Mouse (Mus musculus) hindbrain, embryonic 15.5 days (tissue): ENCODE data around the gene Sv2b. TPM values are rescaled to one million over a fixed set of nuclear protein-coding genes. Genes with fewer than 3 reads are reported as not detected.

Experiments used
- ATAC-seq: fragments of 200-750 bp; cut with Nextera tagmentation; 2 replicates; pipeline ENCODE4 v1.8.0; 2017; ENCODE audit warnings: low read depth, moderate number of reproducible peaks, moderate TSS enrichment; ENCODE audit not compliant: low FRiP score
- H3K27ac ChIP-seq: fragments of 300-500 bp; sonication (generic); replicated peaks from 2 replicates; pipeline ENCODE4 v1.5.1; 2015; ENCODE audit warnings: mild to moderate bottlenecking, inconsistent platforms
- H3K27me3 ChIP-seq: fragments of 300-500 bp; sonication (generic); 2 replicates; pipeline ENCODE4 v1.6.1; 2015; ENCODE audit warnings: control low read depth, inconsistent platforms
- H3K36me3 ChIP-seq: fragments of 300-500 bp; sonication (generic); 2 replicates; pipeline ENCODE4 v1.6.1; 2015; ENCODE audit warnings: control low read depth, inconsistent platforms
- H3K4me1 ChIP-seq: fragments of 300-500 bp; sonication (generic); replicated peaks from 2 replicates; pipeline ENCODE4 v1.6.1; 2015; ENCODE audit warnings: control low read depth, inconsistent platforms
- H3K4me2 ChIP-seq: fragments of 300-500 bp; sonication (generic); 2 replicates; pipeline ENCODE4 v1.6.1; 2015; ENCODE audit warnings: moderate library complexity, mild to moderate bottlenecking, inconsistent platforms
- H3K4me3 ChIP-seq: fragments of 300-500 bp; sonication (generic); 2 replicates; pipeline ENCODE4 v1.5.1; 2015; ENCODE audit warnings: mild to moderate bottlenecking, inconsistent platforms
- H3K9ac ChIP-seq: fragments of 300-500 bp; sonication (generic); 2 replicates; pipeline ENCODE4 v1.6.1; 2015; ENCODE audit warnings: inconsistent platforms
- H3K9me3 ChIP-seq: fragments of 300-500 bp; sonication (generic); 2 replicates; pipeline ENCODE4 v1.6.1; 2016; ENCODE audit warnings: control low read depth, inconsistent platforms
- WGBS: fragments of 180-500 bp; shearing (Covaris S2); methylation state at CpG from one replicate; pipeline ENCODE4 v1.1.7; 2015; 5-methylcytosine and 5-hydroxymethylcytosine counted together
- polyA plus RNA-seq: library from polyadenylated mRNA; unstranded; fragments of >200 nt; fragmentation: Nextera tagmentation; extraction: Ambion mirVana; gene quantifications from 2 replicates; pipeline ENCODE4 v1.2.1, GENCODE M21; 2015

The Sv2b gene
- polyA plus RNA-seq, 1 experiment from 2014 or later, result 18.6 TPM

DNA sequence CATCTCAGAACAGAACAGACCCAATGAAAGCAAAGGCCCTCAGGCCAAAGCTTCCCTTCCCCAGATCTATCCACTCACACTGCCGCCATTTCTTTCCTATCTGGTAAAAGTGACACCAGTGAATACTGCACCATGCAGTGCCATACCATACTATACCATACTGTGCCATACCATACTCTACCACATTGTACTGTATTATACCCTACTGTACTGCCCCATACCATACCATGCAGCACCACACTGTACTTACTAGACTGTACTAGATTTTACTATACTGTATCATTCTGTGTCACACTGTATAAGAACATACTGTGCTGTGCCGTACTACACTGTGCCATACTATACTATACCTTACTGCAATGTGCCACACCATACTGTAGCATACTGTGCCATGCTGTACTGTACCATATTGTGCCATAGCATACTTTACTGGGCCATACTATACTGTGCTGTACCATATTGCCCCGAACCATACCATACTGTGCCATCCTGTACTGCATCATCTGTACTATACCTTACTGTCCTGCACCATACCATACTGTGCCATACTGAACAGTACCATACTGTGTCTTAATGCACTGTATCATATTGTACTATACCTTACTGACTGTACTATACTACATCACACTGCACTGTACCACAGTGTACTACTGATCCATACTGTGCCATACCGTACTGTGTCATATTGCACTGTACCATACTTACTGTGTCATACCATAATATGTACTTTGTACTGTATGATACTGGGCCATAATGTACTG is 114.7 kb downstream of the Sv2b start:
- H3K9me3 ChIP-seq, result no peaks in the 10 kb centered on the region
- H3K36me3 ChIP-seq, result no peaks in the 10 kb centered on the region
- ATAC-seq, result 0 out of 2 replicates have a peak, but pooled peaks have one; percentile 38
- no peaks in the 10 kb centered on the region for H3K27me3 ChIP-seq
- no peak overlapping the region for H3K27ac ChIP-seq
- 96% methylated on average over 4 of the region's 4 CpGs for WGBS
- no peak overlapping the region for H3K9ac ChIP-seq
- H3K4me1 ChIP-seq, result no peaks in the 10 kb centered on the region
- H3K4me2 ChIP-seq, result no peak overlapping the region
- H3K4me3 ChIP-seq, result no peak overlapping the region

DNA sequence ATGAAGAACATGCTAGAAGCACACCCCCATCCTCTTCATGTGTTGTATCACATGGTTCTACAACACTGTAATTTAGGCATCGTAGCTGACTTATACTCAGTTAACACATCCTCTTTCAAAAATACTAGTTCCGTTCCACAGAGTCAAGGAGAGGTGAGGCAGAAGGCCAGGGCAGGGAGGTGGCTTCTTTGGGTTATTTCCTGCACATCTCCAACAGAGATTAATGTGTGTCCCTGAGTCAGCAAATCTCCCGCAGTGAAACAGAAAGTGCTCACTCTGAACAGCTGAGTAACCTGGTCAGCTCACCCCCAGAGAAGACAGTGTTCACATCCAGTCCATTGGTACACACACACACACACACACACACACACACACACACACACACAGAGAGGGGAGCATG is 118.9 kb downstream of the Sv2b start:
- no peaks in the 10 kb centered on the region for H3K9me3 ChIP-seq
- 78% methylated on average over 3 of the region's 3 CpGs for WGBS
- H3K4me1 ChIP-seq, result no peaks in the 10 kb centered on the region
- H3K36me3 ChIP-seq, result no peaks in the 10 kb centered on the region
- no peaks in the 10 kb centered on the region for H3K27me3 ChIP-seq
- no peak overlapping the region for H3K27ac ChIP-seq
- ATAC-seq, result no peak
- no peak overlapping the region for H3K4me2 ChIP-seq
- H3K9ac ChIP-seq, result no peak overlapping the region
- no peak overlapping the region for H3K4me3 ChIP-seq

DNA sequence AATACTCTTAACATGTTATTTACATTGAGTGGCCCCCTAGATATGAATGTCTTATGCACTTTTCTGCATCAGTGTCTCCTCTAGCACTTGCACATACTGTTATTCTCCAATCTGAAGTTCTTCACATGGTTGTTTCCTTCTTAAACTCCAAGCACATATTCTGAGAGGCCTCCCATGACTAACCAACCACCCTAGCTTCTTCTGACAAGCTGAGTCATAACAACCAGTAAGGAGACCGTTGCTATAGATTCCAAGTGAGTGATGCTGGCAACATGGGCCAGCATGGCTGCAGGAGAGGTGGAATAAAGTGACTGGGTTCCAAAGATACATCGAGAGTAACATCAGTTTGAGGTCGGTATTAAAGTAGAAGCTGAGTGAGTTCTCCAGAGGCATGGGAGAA is 134.0 kb downstream of the Sv2b start:
- H3K36me3 ChIP-seq, result no peaks in the 10 kb centered on the region
- H3K27me3 ChIP-seq, result no peaks in the 10 kb centered on the region
- H3K4me1 ChIP-seq, result no peaks in the 10 kb centered on the region
- no peak overlapping the region for H3K4me2 ChIP-seq
- WGBS, result 88% methylated on average over 3 of the region's 3 CpGs
- no peak overlapping the region for H3K4me3 ChIP-seq
- no peak overlapping the region for H3K27ac ChIP-seq
- ATAC-seq, result no peak
- no peak overlapping the region for H3K9ac ChIP-seq
- H3K9me3 ChIP-seq, result no peaks in the 10 kb centered on the region

DNA sequence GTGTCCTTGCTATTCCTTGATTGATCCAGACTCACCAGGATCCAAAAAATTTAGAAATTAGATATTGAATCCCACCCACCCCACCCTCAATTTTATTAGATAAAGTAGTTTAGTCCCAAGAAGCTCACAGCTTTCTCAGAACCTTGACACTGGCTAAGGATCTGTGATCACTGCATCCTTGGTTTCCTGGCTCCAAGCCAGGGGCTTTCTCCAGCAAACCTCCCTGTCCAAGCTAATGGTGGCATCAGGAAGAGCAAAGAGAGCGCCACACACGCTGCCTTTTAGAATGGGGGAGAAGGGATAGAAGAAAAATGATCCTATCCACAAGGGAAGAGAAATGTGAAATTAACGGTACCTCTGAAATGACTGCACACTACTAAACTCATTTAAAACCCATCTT is 141.6 kb downstream of the Sv2b start:
- Histone ChIP-seq H3K9ac (no peak overlapping the region), H3K36me3 (no peaks in the 10 kb centered on the region), H3K4me2 (no peak overlapping the region), H3K9me3 (no peaks in the 10 kb centered on the region), H3K4me3 (no peak overlapping the region), H3K27ac (no peak overlapping the region), H3K4me1 (no peaks in the 10 kb centered on the region), H3K27me3 (no peaks in the 10 kb centered on the region)
- no peak for ATAC-seq
- 57% methylated on average over 3 of the region's 3 CpGs for WGBS

DNA sequence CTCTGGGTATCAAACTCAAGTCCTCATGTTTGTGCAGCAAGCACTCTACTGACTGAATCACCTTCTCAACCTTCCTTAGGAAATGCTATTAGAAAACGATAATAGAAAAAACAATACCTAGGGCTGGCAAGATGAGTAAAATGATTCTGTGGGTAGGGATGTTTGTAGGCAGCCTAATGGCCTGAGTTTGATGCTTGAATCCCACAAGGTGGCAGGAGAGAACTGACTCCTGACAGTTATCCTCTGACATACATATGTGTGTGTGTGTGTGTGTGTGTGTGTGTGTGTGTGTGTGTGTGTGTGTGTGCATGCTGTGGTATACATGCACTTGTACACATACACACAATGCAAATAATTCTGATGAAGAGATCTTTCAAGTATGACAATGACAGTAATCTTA is 161.9 kb downstream of the Sv2b start:
- Histone ChIP-seq H3K4me1 (peaks cover 3% of the 10 kb centered on the region), H3K4me3 (no peak overlapping the region), H3K27ac (no peak overlapping the region), H3K9ac (no peak overlapping the region), H3K36me3 (no peaks in the 10 kb centered on the region), H3K27me3 (no peaks in the 10 kb centered on the region), H3K9me3 (no peaks in the 10 kb centered on the region), H3K4me2 (no peak overlapping the region)
- no peak for ATAC-seq
- 86% methylated on average over 1 of the region's 1 CpGs for WGBS

DNA sequence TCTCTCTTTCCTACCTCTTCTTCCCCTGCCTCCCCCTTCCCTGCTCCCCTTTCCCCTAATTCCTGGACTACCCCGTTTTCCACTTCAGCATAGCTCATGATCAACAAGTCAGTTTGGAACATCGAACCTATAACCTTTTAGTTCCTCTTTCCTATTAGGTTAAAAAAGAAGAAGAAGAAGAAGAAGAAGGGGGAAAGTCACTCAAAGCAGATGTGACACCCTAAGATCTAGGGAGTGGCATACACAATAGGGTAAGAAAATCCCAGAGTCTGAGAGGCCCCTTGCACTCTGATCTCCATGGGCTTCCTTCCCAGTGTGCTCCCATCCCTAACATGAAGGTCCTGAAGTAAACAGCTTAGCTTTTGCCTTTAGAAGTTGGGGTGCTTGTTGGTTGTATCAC is 166.3 kb downstream of the Sv2b start:
- H3K27ac ChIP-seq, result no peak overlapping the region
- peaks cover 8% of the 10 kb centered on the region for H3K4me1 ChIP-seq
- H3K36me3 ChIP-seq, result no peaks in the 10 kb centered on the region
- H3K9ac ChIP-seq, result no peak overlapping the region
- ATAC-seq, result no peak
- no peak overlapping the region for H3K4me3 ChIP-seq
- no peak overlapping the region for H3K4me2 ChIP-seq
- H3K9me3 ChIP-seq, result no peaks in the 10 kb centered on the region
- H3K27me3 ChIP-seq, result peaks cover 10% of the 10 kb centered on the region; the same call in 1 of the 2 replicates
- 48% methylated on average over 2 of the region's 2 CpGs for WGBS

DNA sequence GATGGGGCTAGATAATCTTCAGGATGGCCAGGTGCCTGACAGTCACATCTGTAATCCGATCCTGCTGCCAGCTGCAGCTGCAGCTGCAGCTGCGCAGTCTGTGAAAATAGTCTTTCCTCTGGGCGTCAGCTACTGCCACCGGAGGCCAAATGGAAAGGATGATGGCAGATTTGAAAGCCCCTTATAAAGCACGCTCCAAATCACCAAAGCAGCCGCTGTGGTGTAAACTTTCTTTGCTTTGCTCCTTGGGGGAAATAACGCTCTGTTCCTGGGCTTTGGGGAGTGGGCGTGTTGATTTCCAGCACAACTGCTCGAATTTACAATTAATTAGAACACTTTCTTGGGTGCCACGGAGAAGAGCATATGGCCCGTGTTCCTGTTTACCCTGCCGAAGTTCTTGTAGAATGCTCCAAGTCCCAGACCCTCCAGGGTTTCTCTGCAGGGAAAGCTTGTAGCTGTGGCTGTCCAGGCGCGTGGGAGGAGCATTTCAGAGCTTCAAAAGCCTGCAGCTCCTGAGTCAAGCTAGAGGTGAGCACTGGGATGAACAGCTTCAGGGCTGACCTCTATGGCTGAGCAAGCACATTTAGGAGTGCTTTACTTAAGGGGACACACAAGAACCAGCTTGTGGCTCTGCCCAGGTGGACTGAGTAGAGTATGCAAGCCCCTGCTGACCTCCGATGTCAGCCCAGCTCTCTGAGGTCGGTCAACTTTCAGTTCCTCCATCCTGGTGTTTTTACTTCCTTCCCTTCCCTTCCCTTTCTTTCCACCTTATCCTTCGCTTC is 167.0 kb downstream of the Sv2b start:
- Histone ChIP-seq H3K4me1 (peaks cover 8% of the 10 kb centered on the region), H3K9me3 (no peaks in the 10 kb centered on the region), H3K4me3 (peak overlapping the region; percentile 30), H3K4me2 (peak overlapping the region; percentile 57), H3K27ac (no peak overlapping the region), H3K27me3 (peaks cover 10% of the 10 kb centered on the region; the same call in 1 of the 2 replicates), H3K9ac (peak overlapping the region; percentile 7; the same call in 1 of the 2 replicates), H3K36me3 (no peaks in the 10 kb centered on the region)
- 10% methylated on average over 17 of the region's 17 CpGs for WGBS
- ATAC-seq, result no peak; the same call in 1 of the 2 replicates

DNA sequence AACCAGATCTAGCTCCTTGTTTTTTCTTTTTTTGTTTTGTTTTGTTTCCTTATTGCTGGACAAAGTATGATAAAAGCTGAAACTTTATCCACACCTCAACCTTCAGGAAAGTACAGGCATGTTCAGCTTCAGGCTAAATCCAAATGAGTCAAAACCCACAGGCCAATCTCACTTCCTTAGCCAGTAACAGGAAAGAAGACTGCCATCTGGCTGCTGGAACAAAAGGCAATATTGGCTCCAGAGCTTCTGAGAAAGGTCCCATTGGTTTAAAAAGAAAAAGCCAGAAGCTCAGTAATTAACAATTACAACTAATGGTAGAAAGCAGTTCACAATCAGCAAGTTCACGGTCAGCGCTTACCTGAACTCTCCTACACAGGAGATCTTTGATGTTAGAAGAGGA is 169.8 kb downstream of the Sv2b start:
- H3K4me1 ChIP-seq, result peaks cover 8% of the 10 kb centered on the region
- no peak overlapping the region for H3K9ac ChIP-seq
- no peak for ATAC-seq
- no peaks in the 10 kb centered on the region for H3K9me3 ChIP-seq
- 92% methylated on average over 2 of the region's 2 CpGs for WGBS
- no peak overlapping the region for H3K27ac ChIP-seq
- H3K4me2 ChIP-seq, result no peak overlapping the region
- peaks cover 10% of the 10 kb centered on the region; the same call in 1 of the 2 replicates for H3K27me3 ChIP-seq
- H3K36me3 ChIP-seq, result no peaks in the 10 kb centered on the region
- H3K4me3 ChIP-seq, result no peak overlapping the region

DNA sequence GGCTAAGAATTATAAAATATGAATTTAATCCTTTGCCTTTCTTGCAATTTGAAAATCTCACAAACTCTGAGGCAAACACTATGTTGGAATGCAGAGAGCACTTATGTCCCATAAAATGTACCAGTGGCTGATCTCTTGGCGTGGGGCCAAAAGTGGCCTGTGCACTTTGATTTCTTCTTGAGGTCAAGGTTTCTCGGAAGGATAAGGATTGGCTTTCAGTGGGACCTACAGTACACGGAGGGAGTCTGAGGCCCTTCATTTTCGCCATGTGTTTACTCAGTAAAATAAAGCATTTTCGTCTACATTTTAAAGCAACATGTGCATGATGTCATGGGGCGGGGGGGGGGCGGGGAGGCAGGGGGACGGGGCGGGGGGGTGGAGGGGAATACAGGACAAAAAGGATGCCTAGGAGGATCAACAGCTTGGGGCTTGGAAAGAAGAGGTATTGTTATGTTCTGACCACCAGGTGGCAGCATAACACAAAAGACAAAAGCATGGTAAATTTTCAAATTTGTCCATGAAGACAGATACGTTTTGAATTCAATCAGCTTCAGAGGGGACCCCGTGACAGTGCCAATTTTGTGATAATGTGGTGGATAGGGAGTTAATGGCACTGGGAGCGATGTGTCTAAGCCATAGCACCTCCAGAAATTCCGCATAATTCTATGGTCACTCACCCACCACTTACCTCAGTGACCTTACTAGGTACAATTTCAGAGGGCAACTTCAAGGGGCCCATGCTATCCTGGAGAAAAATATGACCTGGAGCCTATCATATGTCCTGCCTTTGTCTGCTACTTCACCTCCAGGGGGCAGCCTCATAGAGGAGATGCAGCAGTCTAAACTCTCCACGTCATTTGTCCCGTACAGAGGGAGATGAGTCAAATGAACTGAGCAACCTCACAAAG is 174.1 kb downstream of the Sv2b start:
- Histone ChIP-seq H3K27ac (no peak overlapping the region), H3K4me1 (no peaks in the 10 kb centered on the region; the same call in 1 of the 2 replicates), H3K4me2 (no peak overlapping the region), H3K4me3 (no peak overlapping the region), H3K36me3 (no peaks in the 10 kb centered on the region), H3K9me3 (no peaks in the 10 kb centered on the region), H3K27me3 (peaks cover 2% of the 10 kb centered on the region; the same call in 1 of the 2 replicates), H3K9ac (no peak overlapping the region)
- peak; percentile 66; the same call in 1 of the 2 replicates for ATAC-seq
- WGBS, result 26% methylated on average over 15 of the region's 15 CpGs

DNA sequence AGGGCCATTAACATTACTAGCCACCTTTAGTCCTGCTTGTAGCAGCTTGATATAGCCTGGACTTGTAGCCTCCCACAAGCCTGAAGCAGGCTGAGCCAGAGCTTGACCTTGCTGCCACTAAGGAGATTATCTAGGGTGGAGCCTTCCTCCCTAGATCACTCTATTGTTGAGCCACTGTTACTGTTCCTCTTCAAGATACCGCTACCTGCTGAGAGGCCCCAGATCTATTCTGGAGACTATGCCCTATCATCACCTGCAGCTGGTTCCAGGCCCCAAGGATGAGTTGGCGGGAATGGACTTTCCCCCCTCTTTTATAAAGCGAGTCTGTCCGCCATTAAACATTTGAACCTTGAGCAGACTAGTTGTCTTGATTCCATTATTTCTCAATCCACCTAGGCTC is 181.0 kb downstream of the Sv2b start:
- Histone ChIP-seq H3K4me3 (no peak overlapping the region), H3K27ac (no peak overlapping the region), H3K27me3 (no peaks in the 10 kb centered on the region), H3K36me3 (no peaks in the 10 kb centered on the region), H3K9ac (no peak overlapping the region), H3K9me3 (no peaks in the 10 kb centered on the region), H3K4me1 (no peaks in the 10 kb centered on the region), H3K4me2 (no peak overlapping the region)
- no peak for ATAC-seq
- WGBS, result 98% methylated on average over 4 of the region's 4 CpGs

DNA sequence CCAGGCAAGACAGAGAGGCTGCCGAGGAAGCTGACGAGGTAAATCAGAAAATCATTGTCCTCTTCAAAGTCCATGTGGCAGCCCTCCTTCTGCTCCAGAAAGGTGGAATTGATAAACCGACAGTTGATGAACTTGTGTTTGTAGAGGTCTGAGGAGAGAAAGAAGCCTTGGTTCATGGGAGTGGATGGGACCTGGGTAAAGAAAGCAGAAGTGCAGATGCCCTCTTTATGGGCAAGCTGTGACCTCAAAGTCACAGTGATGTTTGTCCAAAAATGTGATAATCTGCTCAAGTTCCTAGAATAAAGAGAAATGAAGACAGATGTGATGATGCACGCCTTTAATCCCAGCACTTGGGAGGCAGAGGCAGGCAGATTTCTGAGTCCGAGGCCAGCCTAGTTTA is 185.0 kb downstream of the Sv2b start:
- H3K36me3 ChIP-seq, result no peaks in the 10 kb centered on the region
- H3K27me3 ChIP-seq, result no peaks in the 10 kb centered on the region
- no peak for ATAC-seq
- H3K4me3 ChIP-seq, result no peak overlapping the region
- H3K4me1 ChIP-seq, result no peaks in the 10 kb centered on the region
- WGBS, result 86% methylated on average over 5 of the region's 5 CpGs
- no peaks in the 10 kb centered on the region for H3K9me3 ChIP-seq
- no peak overlapping the region for H3K27ac ChIP-seq
- H3K9ac ChIP-seq, result no peak overlapping the region
- H3K4me2 ChIP-seq, result no peak overlapping the region
